Mouse (Mus musculus) MEL (cell line): ENCODE measurements around the gene Nsun2. TPM values are rescaled to one million over a fixed set of nuclear protein-coding genes. Genes with fewer than 3 reads are reported as not detected.

ENCODE experiments used
- DNase-seq: peaks from one replicate; pipeline ENCODE4 v3.0.0; 2011; ENCODE audit warnings: low read depth, low spot score
- H3K27ac ChIP-seq: 2 replicates; pipeline ENCODE4 v1.5.1; 2012; ENCODE audit warnings: low read depth, mild to moderate bottlenecking, control low read depth, low read length, moderate library complexity; ENCODE audit not compliant: control insufficient read depth
- H3K27me3 ChIP-seq, 2 experiments: fragments of 150-350 bp in 1 of 2; sonication (generic) in 1 of 2; 2 replicates each; pipeline ENCODE4 v1.6.1; 2012; ENCODE audit warnings: low read length in 2 of 2, mild to moderate bottlenecking in 2 of 2, improper control_type of control experiment in 1 of 2, moderate library complexity in 1 of 2; ENCODE audit not compliant: insufficient read depth in 2 of 2, control insufficient read depth in 1 of 2
- H3K36me3 ChIP-seq, 2 experiments: 2 replicates each; pipeline ENCODE4 v1.6.1; 2012 to 2014; ENCODE audit warnings: low read length in 2 of 2, improper control_type of control experiment in 1 of 2, inconsistent platforms in 1 of 2, mild to moderate bottlenecking in 1 of 2; ENCODE audit not compliant: insufficient read depth in 2 of 2, control insufficient read depth in 1 of 2
- H3K4me1 ChIP-seq, 2 experiments: fragments of 150-350 bp in 1 of 2; sonication (generic) in 1 of 2; 2 replicates each; pipeline ENCODE4 v1.6.1; 2012; ENCODE audit warnings: low read length in 2 of 2, improper control_type of control experiment in 1 of 2, mild to moderate bottlenecking in 1 of 2; ENCODE audit not compliant: insufficient read depth in 2 of 2, control insufficient read depth in 1 of 2
- H3K4me3 ChIP-seq, 2 experiments: fragments of 150-350 bp in 1 of 2; sonication (generic) in 1 of 2; 2 replicates each; pipeline ENCODE4 v1.5.1; 2012; ENCODE audit warnings: low read depth in 2 of 2, low read length in 2 of 2, mild to moderate bottlenecking in 2 of 2, moderate library complexity in 2 of 2, control low read depth in 1 of 2, improper control_type of control experiment in 1 of 2; ENCODE audit not compliant: control insufficient read depth in 1 of 2, insufficient read depth in 1 of 2
- H3K79me2 ChIP-seq: 2 replicates; pipeline ENCODE4 v1.6.1; 2012; ENCODE audit warnings: mild to moderate bottlenecking, low read length, moderate library complexity; ENCODE audit not compliant: control insufficient read depth, poor library complexity, insufficient read depth
- H3K9ac ChIP-seq: 2 replicates; pipeline ENCODE4 v1.6.1; 2012; ENCODE audit warnings: low read depth, mild to moderate bottlenecking, control low read depth, low read length, moderate library complexity; ENCODE audit not compliant: control insufficient read depth, poor library complexity, severe bottlenecking
- H3K9me3 ChIP-seq: fragments of 150-350 bp; sonication (generic); replicated peaks from 2 replicates; pipeline ENCODE4 v1.6.1; 2012; ENCODE audit warnings: mild to moderate bottlenecking, low read length, improper control_type of control experiment, moderate library complexity; ENCODE audit not compliant: insufficient read depth
- BHLHE40 ChIP-seq: IDR thresholded peaks from 2 replicates; pipeline ENCODE4 v1.6.1; 2012; ENCODE audit warnings: low read depth, mild to moderate bottlenecking, inconsistent platforms, low read length, improper control_type of control experiment, borderline replicate concordance
- CHD1 ChIP-seq: IDR thresholded peaks from 2 replicates; pipeline ENCODE4 v1.6.1; 2012; ENCODE audit warnings: low read depth, mild to moderate bottlenecking, inconsistent platforms, low read length, improper control_type of control experiment
- CTCF ChIP-seq, 3 experiments: IDR thresholded peaks in 2 of 3; conservative IDR thresholded peaks in 1 of 3; 2 replicates each; pipeline ENCODE4 v1.5.1; 2011 to 2012; ENCODE audit warnings: low read length in 3 of 3, low read depth in 2 of 3, mild to moderate bottlenecking in 2 of 3, improper control_type of control experiment in 1 of 3, inconsistent platforms in 1 of 3, mixed read lengths in 1 of 3, moderate library complexity in 1 of 3; ENCODE audit not compliant: control insufficient read depth in 1 of 3, insufficient read depth in 1 of 3, poor library complexity in 1 of 3, severe bottlenecking in 1 of 3
- E2F4 ChIP-seq: IDR thresholded peaks from 2 replicates; pipeline ENCODE4 v1.6.1; 2011; ENCODE audit warnings: low read depth, low read length, improper control_type of control experiment, borderline replicate concordance
- EP300 ChIP-seq, 2 experiments: IDR thresholded peaks; 2 replicates each; pipeline ENCODE4 v1.6.1; 2011; ENCODE audit warnings: improper control_type of control experiment in 2 of 2, low read length in 2 of 2, low read depth in 1 of 2, mild to moderate bottlenecking in 1 of 2
- ETS1 ChIP-seq: IDR thresholded peaks from 2 replicates; pipeline ENCODE4 v1.6.1; 2012; ENCODE audit warnings: low read depth, mild to moderate bottlenecking, inconsistent platforms, low read length, improper control_type of control experiment, moderate library complexity
- GATA1 ChIP-seq: IDR thresholded peaks from 2 replicates; pipeline ENCODE4 v1.6.1; 2011; ENCODE audit warnings: low read depth, low read length, improper control_type of control experiment
- MAFK ChIP-seq: IDR thresholded peaks from 2 replicates; pipeline ENCODE4 v1.6.1; 2011; ENCODE audit warnings: low read depth, mild to moderate bottlenecking, low read length, improper control_type of control experiment, borderline replicate concordance
- MAX ChIP-seq: IDR thresholded peaks from 2 replicates; pipeline ENCODE4 v1.6.1; 2011; ENCODE audit warnings: low read length, improper control_type of control experiment
- MEF2A ChIP-seq: IDR thresholded peaks from 2 replicates; pipeline ENCODE4 v1.6.1; 2014; ENCODE audit warnings: low read depth, mild to moderate bottlenecking, inconsistent platforms, low read length, improper control_type of control experiment; ENCODE audit not compliant: poor library complexity, insufficient replicate concordance, severe bottlenecking; ENCODE audit errors: extremely low read depth
- MYB ChIP-seq: IDR thresholded peaks from 2 replicates; pipeline ENCODE4 v1.6.1; 2011; ENCODE audit warnings: mild to moderate bottlenecking, low read depth, low read length, improper control_type of control experiment
- MYC ChIP-seq: IDR thresholded peaks from 2 replicates; pipeline ENCODE4 v1.6.1; 2011; ENCODE audit warnings: low read depth, mild to moderate bottlenecking, low read length, improper control_type of control experiment, moderate library complexity
- NRF1 ChIP-seq: IDR thresholded peaks from 2 replicates; pipeline ENCODE4 v1.6.1; 2014; ENCODE audit warnings: low read depth, mild to moderate bottlenecking, inconsistent platforms, low read length, improper control_type of control experiment, moderate library complexity; ENCODE audit not compliant: poor library complexity, insufficient read depth, severe bottlenecking
- POLR2AphosphoS2 ChIP-seq: IDR thresholded peaks from 2 replicates; pipeline ENCODE4 v1.6.1; 2011; ENCODE audit warnings: low read length, improper control_type of control experiment
- RAD21 ChIP-seq: IDR thresholded peaks from 2 replicates; pipeline ENCODE4 v1.6.1; 2011; ENCODE audit warnings: mild to moderate bottlenecking, low read depth, low read length, improper control_type of control experiment
- RCOR1 ChIP-seq: IDR thresholded peaks from 2 replicates; pipeline ENCODE4 v1.6.1; 2012; ENCODE audit warnings: low read depth, mild to moderate bottlenecking, inconsistent platforms, low read length, improper control_type of control experiment
- TAL1 ChIP-seq: IDR thresholded peaks from 2 replicates; pipeline ENCODE4 v1.6.1; 2012; ENCODE audit warnings: mild to moderate bottlenecking, inconsistent platforms, low read length, moderate library complexity, mixed read lengths
- TBP ChIP-seq: IDR thresholded peaks from 2 replicates; pipeline ENCODE4 v1.8.0; 2011; ENCODE audit warnings: low read depth, low read length, improper control_type of control experiment
- UBTF ChIP-seq: IDR thresholded peaks from 2 replicates; pipeline ENCODE4 v1.6.1; 2012; ENCODE audit warnings: low read depth, mild to moderate bottlenecking, inconsistent platforms, low read length, improper control_type of control experiment, moderate library complexity, borderline replicate concordance; ENCODE audit not compliant: insufficient read depth
- ZMIZ1 ChIP-seq: IDR thresholded peaks from 2 replicates; pipeline ENCODE4 v1.6.1; 2012; ENCODE audit warnings: low read depth, mild to moderate bottlenecking, inconsistent platforms, low read length, improper control_type of control experiment, moderate library complexity
- ZNF384 ChIP-seq: IDR thresholded peaks from 2 replicates; pipeline ENCODE4 v1.6.1; 2012; ENCODE audit warnings: low read depth, mild to moderate bottlenecking, inconsistent platforms, low read length, improper control_type of control experiment
- polyA plus RNA-seq, 2 experiments: library from polyadenylated mRNA; stranded (reverse) in 1 of 2; unstranded in 1 of 2; fragments of >175 nt in 1 of 2; fragments of >200 nt in 1 of 2; gene quantifications; 2 replicates each; pipeline versions ENCODE4 v1.2.1 to v1.2.4; 2012; ENCODE audit warnings: low replicate concordance in 2 of 2, low read depth in 1 of 2; ENCODE audit not compliant: insufficient read length in 2 of 2, insufficient read depth in 1 of 2, missing spikeins in 1 of 2
- total RNA-seq: library from RNA; depleted of rRNA; stranded (reverse); fragments of 300-350 nt; gene quantifications from 2 replicates; pipeline ENCODE4 v1.2.3, GENCODE M21; 2012

The Nsun2 gene
- total and polyA plus RNA-seq, 3 experiments = 277 to 303 (median 302) TPM

- Histone ChIP-seq H3K36me3 (no peaks in the 10 kb centered on the region), H3K4me3 (no peak overlapping the region), H3K9me3 (no peaks in the 10 kb centered on the region), H3K27ac (no peak overlapping the region), H3K27me3 (no peaks in the 10 kb centered on the region), H3K9ac (no peak overlapping the region), H3K4me1 (no peaks in the 10 kb centered on the region), H3K79me2 (no peaks in the 10 kb centered on the region)
- no peak for DNase-seq
- TF ChIP-seq CHD1 (no peak), UBTF (no peak), MYB (no peak), TBP (no peak), MAX (no peak), ZMIZ1 (no peak), NRF1 (no peak), CTCF (IDR thresholded peaks at IDR 0.05 in 2 of 3, conservative IDR thresholded peaks at IDR 0.05 in 1 of 3; ENCODE audit: control insufficient read depth in 1 of 3, insufficient read depth in 1 of 3, low read depth in 2 of 3, low read length in 3 of 3, poor library complexity in 1 of 3, severe bottlenecking in 1 of 3) (no peak), ETS1 (no peak), RAD21 (no peak)
Measured at GRCm38 (mm10) chr13:69593453-69593852, 59.9 kb downstream of the Nsun2 start.

GRCm38 (mm10) chr13:69594577-69595256, 61.2 kb downstream of the Nsun2 start:
- Histone ChIP-seq H3K27me3 (no peaks in the 10 kb centered on the region), H3K79me2 (no peaks in the 10 kb centered on the region), H3K9ac (no peak overlapping the region), H3K4me1 (no peaks in the 10 kb centered on the region), H3K4me3 (no peak overlapping the region), H3K36me3 (no peaks in the 10 kb centered on the region), H3K27ac (no peak overlapping the region), H3K9me3 (no peaks in the 10 kb centered on the region)
- no peak for DNase-seq
- TF ChIP-seq TAL1 = no peak
- TF ChIP-seq ZMIZ1 = no peak
- TF ChIP-seq MEF2A = no peak

GRCm38 (mm10) chr13:69595911-69596310, 62.4 kb downstream of the Nsun2 start:
- no peaks in the 10 kb centered on the region for H3K36me3 ChIP-seq
- no peak for TF ChIP-seq MYC
- no peak for TF ChIP-seq RAD21
- TF ChIP-seq TAL1 = no peak
- no peak for TF ChIP-seq RCOR1
- TF ChIP-seq GATA1 = no peak
- TF ChIP-seq MAFK = no peak
- TF ChIP-seq EP300 (IDR thresholded peaks at IDR 0.05; ENCODE audit: low read depth in 1 of 2, low read length in 2 of 2) = no peak
- no peak for TF ChIP-seq E2F4
- TF ChIP-seq ZNF384 = no peak
- TF ChIP-seq BHLHE40 = no peak
- no peak for TF ChIP-seq TBP
- TF ChIP-seq POLR2AphosphoS2 = no peak
- DNase-seq = no peak
- no peaks in the 10 kb centered on the region for H3K4me1 ChIP-seq
- no peak overlapping the region for H3K9ac ChIP-seq
- H3K27ac ChIP-seq = no peak overlapping the region
- H3K79me2 ChIP-seq = no peaks in the 10 kb centered on the region
- no peak overlapping the region for H3K4me3 ChIP-seq
- no peaks in the 10 kb centered on the region for H3K9me3 ChIP-seq
- H3K27me3 ChIP-seq = no peaks in the 10 kb centered on the region
